Mouse (Mus musculus): ENCODE data around the gene Arfip1. TPM values are rescaled to one million over a fixed set of nuclear protein-coding genes. Genes with fewer than 3 reads are reported as not detected.

Gene Arfip1
- total and polyA plus RNA-seq, 2 experiments from 2014 or later, result 10.9 to 42.1 TPM

DNA sequence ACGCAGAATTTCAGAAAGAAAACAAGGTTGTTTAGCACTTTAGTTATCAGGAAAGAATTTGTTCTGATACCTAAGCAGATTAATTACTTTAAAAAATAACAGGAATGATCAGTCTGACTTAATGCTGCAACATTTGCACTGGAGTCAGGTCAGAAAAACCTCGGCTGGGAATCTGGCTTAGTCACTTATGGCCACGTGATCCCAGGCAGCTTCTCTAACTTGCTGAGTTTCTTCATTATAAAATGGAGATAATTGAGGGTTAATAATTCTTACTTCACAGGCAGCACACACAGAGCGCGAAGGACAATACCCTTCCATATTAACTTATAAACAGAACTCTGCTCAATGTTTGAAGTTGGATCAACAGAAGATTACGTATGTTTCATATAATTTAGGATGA, 45.4 kb downstream of the Arfip1 start:
- Histone ChIP-seq H3K9ac (replicated peaks; ENCODE audit: low read depth, low read length) (no peak overlapping the region), H3K9me3 (replicated peaks; ENCODE audit: control insufficient read depth, low read length) (no peaks in the 10 kb centered on the region), H3K36me3 (replicated peaks; ENCODE audit: control insufficient read depth, insufficient read depth, low read length) (peaks cover 31% of the 10 kb centered on the region; the same call in 1 of the 2 replicates), H3K4me1 (ENCODE audit: control insufficient read depth, insufficient read depth) (peaks cover 4% of the 10 kb centered on the region; the same call in 1 of the 2 replicates), H3K4me2 (ENCODE audit: low read depth, low read length) (no peak overlapping the region), H3K27ac (ENCODE audit: low read depth) (no peak overlapping the region), H3K27me3 (ENCODE audit: control insufficient read depth, insufficient read depth, low read length) (no peaks in the 10 kb centered on the region), H3K4me3 (ENCODE audit: low read depth, low read length) (no peak overlapping the region)
- no peak for TF ChIP-seq CTCF (IDR thresholded peaks at IDR 0.05; ENCODE audit: low read depth)
- TF ChIP-seq EP300 (IDR thresholded peaks at IDR 0.05; ENCODE audit: low read depth), result no peak
- no peak for DNase-seq (ENCODE audit: low spot score)
- WGBS, result 78% methylated on average over 6 of the region's 6 CpGs
- no peak for ATAC-seq (ENCODE audit: insufficient read depth, low read depth)

DNA sequence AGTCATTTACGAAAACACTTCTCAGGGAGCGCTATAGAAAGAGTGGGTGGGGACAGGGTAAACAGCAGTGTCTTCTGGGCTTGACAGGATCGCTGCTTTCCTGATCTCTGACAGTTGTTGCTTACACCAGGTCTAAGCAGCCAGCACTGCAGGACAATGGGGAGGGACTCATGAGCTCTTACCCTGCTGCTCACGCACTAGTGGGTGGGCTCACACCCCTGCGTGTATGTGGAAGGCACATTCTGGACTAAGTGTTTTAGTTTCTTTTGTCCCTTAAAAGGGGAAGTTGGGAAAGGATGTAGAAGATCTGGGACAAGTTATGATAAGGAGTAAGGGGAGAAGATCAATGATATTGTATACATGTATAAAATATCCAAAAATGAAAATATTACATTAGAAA, 49.2 kb downstream of the Arfip1 start:
- Histone ChIP-seq H3K9me3 (replicated peaks; ENCODE audit: control insufficient read depth, low read length) (no peaks in the 10 kb centered on the region), H3K27ac (ENCODE audit: low read depth) (no peak overlapping the region), H3K9ac (replicated peaks; ENCODE audit: low read depth, low read length) (no peak overlapping the region), H3K36me3 (replicated peaks; ENCODE audit: control insufficient read depth, insufficient read depth, low read length) (peaks cover 27% of the 10 kb centered on the region), H3K4me2 (ENCODE audit: low read depth, low read length) (no peak overlapping the region), H3K27me3 (ENCODE audit: control insufficient read depth, insufficient read depth, low read length) (no peaks in the 10 kb centered on the region), H3K4me1 (ENCODE audit: control insufficient read depth, insufficient read depth) (peaks cover 4% of the 10 kb centered on the region; the same call in 1 of the 2 replicates), H3K4me3 (ENCODE audit: low read depth, low read length) (no peak overlapping the region)
- DNase-seq (ENCODE audit: low spot score), result no peak
- ATAC-seq (ENCODE audit: insufficient read depth, low read depth), result no peak
- no peak for TF ChIP-seq EP300 (IDR thresholded peaks at IDR 0.05; ENCODE audit: low read depth)
- no peak for TF ChIP-seq CTCF (IDR thresholded peaks at IDR 0.05; ENCODE audit: low read depth)
- 81% methylated on average over 5 of the region's 5 CpGs for WGBS

DNA sequence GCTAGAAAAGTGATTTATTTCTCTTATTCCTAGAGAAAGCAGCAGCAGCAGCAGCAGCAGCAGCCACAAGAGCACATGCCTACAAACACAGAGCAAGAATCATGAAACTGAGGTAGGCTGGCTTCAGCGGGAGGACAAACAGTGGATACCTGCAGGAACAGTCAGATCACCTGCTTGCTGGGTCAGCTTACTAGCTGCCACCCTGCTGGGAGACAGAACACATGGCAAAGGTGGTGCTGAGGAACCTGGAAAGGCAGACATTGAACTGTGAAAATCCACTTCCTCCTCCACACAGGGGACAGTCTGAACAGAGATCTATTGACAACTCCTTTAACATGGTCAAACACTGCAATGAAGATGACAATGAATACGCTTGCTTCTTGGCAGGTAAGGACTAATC, 53.4 kb downstream of the Arfip1 start:
- Histone ChIP-seq H3K4me3 (ENCODE audit: low read depth, low read length) (no peak overlapping the region), H3K9ac (replicated peaks; ENCODE audit: low read depth, low read length) (no peak overlapping the region), H3K36me3 (replicated peaks; ENCODE audit: control insufficient read depth, insufficient read depth, low read length) (peaks cover 30% of the 10 kb centered on the region), H3K9me3 (replicated peaks; ENCODE audit: control insufficient read depth, low read length) (no peaks in the 10 kb centered on the region), H3K4me1 (ENCODE audit: control insufficient read depth, insufficient read depth) (peaks cover 4% of the 10 kb centered on the region; the same call in 1 of the 2 replicates), H3K27me3 (ENCODE audit: control insufficient read depth, insufficient read depth, low read length) (no peaks in the 10 kb centered on the region), H3K27ac (ENCODE audit: low read depth) (no peak overlapping the region), H3K4me2 (ENCODE audit: low read depth, low read length) (no peak overlapping the region)
- DNase-seq (ENCODE audit: low spot score), result no peak
- TF ChIP-seq EP300 (IDR thresholded peaks at IDR 0.05; ENCODE audit: low read depth) (no peak), CTCF (IDR thresholded peaks at IDR 0.05; ENCODE audit: low read depth) (no peak)
- WGBS, result 79% methylated on average over 2 of the region's 2 CpGs
- ATAC-seq (ENCODE audit: insufficient read depth, low read depth), result no peak

DNA sequence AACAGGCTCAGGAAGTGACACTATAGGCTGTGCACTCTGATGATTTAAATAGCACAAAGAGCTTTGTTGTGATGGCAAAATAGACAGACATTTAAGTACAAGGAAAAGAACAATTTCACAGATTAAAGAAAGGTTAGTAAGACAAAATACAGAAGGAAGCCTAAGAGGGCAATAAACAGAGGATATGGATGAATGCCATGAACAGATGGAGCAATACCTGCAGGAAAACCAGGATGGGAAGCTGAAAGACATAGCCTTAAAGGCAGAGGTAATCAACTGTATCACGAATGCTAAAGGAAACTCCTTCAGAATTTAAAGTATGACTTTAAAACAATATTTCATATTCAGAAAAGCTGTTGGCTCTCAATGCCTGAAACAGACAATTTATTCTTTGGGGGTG, 57.5 kb downstream of the Arfip1 start:
- Histone ChIP-seq H3K4me3 (ENCODE audit: low read depth, low read length) (no peak overlapping the region), H3K4me1 (ENCODE audit: control insufficient read depth, insufficient read depth) (peaks cover 4% of the 10 kb centered on the region; the same call in 1 of the 2 replicates), H3K9ac (replicated peaks; ENCODE audit: low read depth, low read length) (no peak overlapping the region), H3K4me2 (ENCODE audit: low read depth, low read length) (no peak overlapping the region), H3K27ac (ENCODE audit: low read depth) (no peak overlapping the region), H3K9me3 (replicated peaks; ENCODE audit: control insufficient read depth, low read length) (no peaks in the 10 kb centered on the region), H3K36me3 (replicated peaks; ENCODE audit: control insufficient read depth, insufficient read depth, low read length) (peaks cover 12% of the 10 kb centered on the region; the same call in 1 of the 2 replicates), H3K27me3 (ENCODE audit: control insufficient read depth, insufficient read depth, low read length) (no peaks in the 10 kb centered on the region)
- WGBS, result 79% methylated on average over 1 of the region's 1 CpGs
- TF ChIP-seq CTCF (IDR thresholded peaks at IDR 0.05; ENCODE audit: low read depth) (no peak), EP300 (IDR thresholded peaks at IDR 0.05; ENCODE audit: low read depth) (no peak)
- no peak for DNase-seq (ENCODE audit: low spot score)
- no peak for ATAC-seq (ENCODE audit: insufficient read depth, low read depth)

DNA sequence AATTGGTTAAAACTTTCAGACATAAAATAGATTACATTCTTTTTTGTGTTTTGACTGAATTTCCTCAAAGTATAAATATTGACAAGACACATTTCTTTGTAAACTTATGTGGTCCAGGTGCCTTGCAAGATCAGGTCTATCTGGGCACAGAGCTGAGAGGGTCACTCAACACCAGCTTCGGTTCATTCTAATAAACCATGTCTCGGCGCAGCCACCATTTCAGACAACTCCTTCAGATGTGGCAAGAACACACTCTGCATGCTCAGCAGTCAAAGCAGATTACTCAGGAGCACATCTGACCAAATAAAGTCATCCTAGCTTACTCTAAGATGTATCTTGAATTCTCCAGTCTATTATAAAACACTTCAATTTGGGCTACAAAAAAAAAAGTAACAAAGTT, 66.3 kb downstream of the Arfip1 start:
- ATAC-seq (ENCODE audit: insufficient read depth, low read depth) (no peak), DNase-seq (ENCODE audit: low spot score) (no peak)
- WGBS, result 92% methylated on average over 3 of the region's 3 CpGs
- Histone ChIP-seq H3K27me3 (ENCODE audit: control insufficient read depth, insufficient read depth, low read length) (no peaks in the 10 kb centered on the region), H3K4me3 (ENCODE audit: low read depth, low read length) (no peak overlapping the region), H3K36me3 (replicated peaks; ENCODE audit: control insufficient read depth, insufficient read depth, low read length) (peaks cover 22% of the 10 kb centered on the region; the same call in 1 of the 2 replicates), H3K9ac (replicated peaks; ENCODE audit: low read depth, low read length) (no peak overlapping the region), H3K9me3 (replicated peaks; ENCODE audit: control insufficient read depth, low read length) (no peaks in the 10 kb centered on the region), H3K4me1 (ENCODE audit: control insufficient read depth, insufficient read depth) (no peaks in the 10 kb centered on the region), H3K27ac (ENCODE audit: low read depth) (no peak overlapping the region), H3K4me2 (ENCODE audit: low read depth, low read length) (no peak overlapping the region)
- TF ChIP-seq EP300 (IDR thresholded peaks at IDR 0.05; ENCODE audit: low read depth), result no peak
- no peak for TF ChIP-seq CTCF (IDR thresholded peaks at IDR 0.05; ENCODE audit: low read depth)
